Mouse (Mus musculus) cerebellum, adult 2 months (tissue): ENCODE data around the gene Kalrn. TPM values are rescaled to one million over a fixed set of nuclear protein-coding genes. Genes with fewer than 3 reads are reported as not detected.

Experiments
- DNase-seq, 2 experiments: peaks; one replicate each; pipeline ENCODE4 v3.0.0; 2021
- H3K27ac ChIP-seq: fragments of 200-500 bp; 2 replicates; pipeline ENCODE4 v1.5.1; 2012; ENCODE audit warnings: low read length, control low read depth, inconsistent platforms; ENCODE audit not compliant: insufficient read depth
- H3K27me3 ChIP-seq: fragments of 200-500 bp; 2 replicates; pipeline ENCODE4 v1.6.1; 2012; ENCODE audit warnings: inconsistent platforms, mild to moderate bottlenecking, low read length, moderate library complexity; ENCODE audit not compliant: control insufficient read depth, insufficient read depth
- H3K4me1 ChIP-seq: fragments of 200-500 bp; 2 replicates; pipeline ENCODE4 v1.6.1; 2011; ENCODE audit warnings: low read length; ENCODE audit not compliant: control insufficient read depth, insufficient read depth
- H3K4me3 ChIP-seq: fragments of 200-500 bp; replicated peaks from 2 replicates; pipeline ENCODE3; 2011; ENCODE audit warnings: mild to moderate bottlenecking, low read depth, low read length, control low read depth; ENCODE audit not compliant: insufficient read depth
- CTCF ChIP-seq: fragments of 200-500 bp; IDR thresholded peaks from 2 replicates; pipeline ENCODE4 v1.5.1; 2011; ENCODE audit warnings: low read depth, mild to moderate bottlenecking, control low read depth, low read length, moderate library complexity, borderline replicate concordance; ENCODE audit not compliant: insufficient read depth
- POLR2A ChIP-seq: fragments of 200-500 bp; IDR thresholded peaks from 2 replicates; pipeline ENCODE4 v1.6.1; 2011; ENCODE audit warnings: low read length, control low read depth, borderline replicate concordance; ENCODE audit not compliant: insufficient read depth
- WGBS: fragments of 180-500 bp; shearing (Covaris S2); methylation state at CpG from one replicate; pipeline ENCODE4 v1.1.7; 2018; 5-methylcytosine and 5-hydroxymethylcytosine counted together
- polyA plus RNA-seq: library from polyadenylated mRNA; depleted of rRNA; stranded (reverse); fragments of >200 nt; gene quantifications from 2 replicates; pipeline ENCODE4 v1.2.3, GENCODE M21; 2012

The Kalrn gene
- polyA plus RNA-seq, 1 experiment: 17.9 TPM

- no peak for DNase-seq
- Histone ChIP-seq H3K27ac (no peak overlapping the region), H3K27me3 (no peaks in the 10 kb centered on the region; the same call in 1 of the 2 replicates), H3K4me3 (no peak overlapping the region), H3K4me1 (no peaks in the 10 kb centered on the region; the same call in 1 of the 2 replicates)
- WGBS: 41% methylated on average over 2 of the region's 2 CpGs
- TF ChIP-seq POLR2A: no peak
- TF ChIP-seq CTCF: no peak
Observed at GRCm38 (mm10) chr16:34254646-34255022, 318.7 kb downstream of the Kalrn start.

- H3K27ac ChIP-seq: no peak overlapping the region
- no peak for DNase-seq
- 86% methylated on average over 4 of the region's 4 CpGs for WGBS
- H3K27me3 ChIP-seq: no peaks in the 10 kb centered on the region; the same call in 1 of the 2 replicates
- no peak for TF ChIP-seq CTCF
- TF ChIP-seq POLR2A: no peak
- H3K4me3 ChIP-seq: no peak overlapping the region
- H3K4me1 ChIP-seq: no peaks in the 10 kb centered on the region; the same call in 1 of the 2 replicates
Observed at GRCm38 (mm10) chr16:34254002-34254645, 319.2 kb downstream of the Kalrn start.

GRCm38 (mm10) chr16:34252670-34253069 lies 320.7 kb downstream of the Kalrn start:
- Histone ChIP-seq H3K4me3 (no peak overlapping the region), H3K27me3 (no peaks in the 10 kb centered on the region; the same call in 1 of the 2 replicates), H3K27ac (no peak overlapping the region), H3K4me1 (no peaks in the 10 kb centered on the region; the same call in 1 of the 2 replicates)
- over 99% methylated on average over 3 of the region's 3 CpGs for WGBS
- TF ChIP-seq CTCF: no peak
- no peak for TF ChIP-seq POLR2A
- DNase-seq: no peak

- H3K27me3 ChIP-seq: no peaks in the 10 kb centered on the region; the same call in 1 of the 2 replicates
- DNase-seq: no peak
- TF ChIP-seq POLR2A: no peak
- TF ChIP-seq CTCF: no peak
- H3K4me1 ChIP-seq: no peaks in the 10 kb centered on the region
- no peak overlapping the region for H3K4me3 ChIP-seq
- no peak overlapping the region for H3K27ac ChIP-seq
- WGBS: 51% methylated on average over 4 of the region's 4 CpGs
Observed at GRCm38 (mm10) chr16:34248256-34248655, 325.1 kb downstream of the Kalrn start.

- Histone ChIP-seq H3K4me3 (no peak overlapping the region), H3K27ac (no peak overlapping the region), H3K4me1 (peaks cover 9% of the 10 kb centered on the region), H3K27me3 (no peaks in the 10 kb centered on the region)
- no peak for DNase-seq
- TF ChIP-seq CTCF (no peak), POLR2A (no peak)
- 81% methylated on average over 16 of the region's 16 CpGs for WGBS
Observed at GRCm38 (mm10) chr16:34241936-34242729, 331.2 kb downstream of the Kalrn start.

GRCm38 (mm10) chr16:34239618-34240017 lies 333.7 kb downstream of the Kalrn start:
- TF ChIP-seq POLR2A: no peak
- TF ChIP-seq CTCF: no peak
- DNase-seq: no peak
- Histone ChIP-seq H3K4me3 (no peak overlapping the region), H3K27ac (no peak overlapping the region), H3K27me3 (no peaks in the 10 kb centered on the region), H3K4me1 (peaks cover 14% of the 10 kb centered on the region)
- 87% methylated on average over 4 of the region's 4 CpGs for WGBS

GRCm38 (mm10) chr16:34236898-34237611 lies 336.3 kb downstream of the Kalrn start:
- peak; percentile 64 to 70 for DNase-seq
- Histone ChIP-seq H3K27me3 (no peaks in the 10 kb centered on the region), H3K27ac (peak overlapping the region; percentile 4; the same call in 1 of the 2 replicates), H3K4me1 (peaks cover 14% of the 10 kb centered on the region), H3K4me3 (peak overlapping the region; percentile 60)
- 27% methylated on average over 12 of the region's 12 CpGs for WGBS
- no peak for TF ChIP-seq POLR2A
- TF ChIP-seq CTCF: no peak
